Mouse (Mus musculus): ENCODE data around the gene Nfu1.

GRCm38 (mm10) chr6:86992349-86992748 is 16.7 kb upstream of the Nfu1 start:
- no peak for TF ChIP-seq CTCF (IDR thresholded peaks at IDR 0.05; ENCODE audit: low read depth)
- no peak for TF ChIP-seq EP300 (IDR thresholded peaks at IDR 0.05; ENCODE audit: low read depth)

All from liver, embryonic 14.5 days (tissue).